10 mouse cellular contexts compared by ENCODE assay signal in the genomic region with DNA sequence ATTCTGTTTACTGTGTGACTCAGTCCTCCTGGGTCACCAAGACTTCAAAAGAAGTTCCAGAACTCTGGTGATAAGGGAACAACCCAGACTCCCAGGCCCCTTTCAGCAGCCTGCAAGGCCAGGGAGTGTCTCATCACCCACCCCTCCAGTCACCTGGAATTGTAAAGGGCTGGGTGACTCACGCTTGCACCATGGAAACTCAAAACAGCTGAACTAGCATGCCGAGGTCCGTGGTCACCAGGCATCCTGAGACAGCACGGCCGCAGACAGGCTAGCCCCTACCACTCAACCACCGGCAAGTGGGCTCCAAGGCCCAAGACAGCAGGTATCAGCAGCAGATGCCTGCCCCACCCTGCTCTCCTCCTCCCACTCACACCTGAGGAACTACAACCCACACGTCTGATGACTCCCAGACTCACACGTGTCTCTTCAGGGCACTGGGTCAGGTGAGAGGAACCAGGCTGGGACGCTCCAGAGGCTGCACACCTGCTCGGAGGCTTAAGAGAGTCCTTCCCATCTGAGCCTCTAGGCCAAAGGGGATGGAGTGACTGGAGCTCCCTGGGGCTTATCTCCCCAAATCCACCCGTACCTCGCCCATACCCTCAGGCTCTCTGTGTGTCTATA. TPM values are rescaled to one million over a fixed set of nuclear protein-coding genes. Genes with fewer than 3 reads are reported as not detected.
DNase-seq lines count a peak whose midpoint lies in the region; ATAC-seq lines count a peak whose summit lies in the region.
"Had no signal": no experiment of that assay in that cellular context is flagged by ENCODE, and none has a peak within 500 bp of the region (broad histone marks: within the 10 kb centered on the region; RNA-seq: fewer than 3 reads in every experiment).

No protein-coding gene starts in this region.

- H3K36me3 ChIP-seq in heart, embryonic 15.5 days = no peaks in the 10 kb centered on the region
- H3K36me3 ChIP-seq in hindbrain, embryonic 12.5 days = no peaks in the 10 kb centered on the region
- H3K36me3 ChIP-seq in stomach, embryonic 14.5 days (ENCODE audit: control insufficient read depth, insufficient read depth, low read length) = no peaks in the 10 kb centered on the region; the same call in 1 of the 2 replicates

- DNase-seq in heart, adult 9 months (ENCODE audit: low spot score in 2 of 2) = no peak
- peak; percentile 76 for DNase-seq in ovary, adult 18-20 months (ENCODE audit: low spot score)
- DNase-seq in ovary, postnatal 10 days (ENCODE audit: low spot score) = no peak
- DNase-seq in right cerebral cortex, postnatal 10 days (ENCODE audit: low spot score in 2 of 2) = no peak
- DNase-seq: kidney, postnatal 10 days; right cerebral cortex, postnatal 25 days had no signal

- H3K27me3 ChIP-seq in heart, embryonic 15.5 days = no peaks in the 10 kb centered on the region
- H3K27me3 ChIP-seq in hindbrain, embryonic 12.5 days = no peaks in the 10 kb centered on the region
- H3K27me3 ChIP-seq in stomach, embryonic 14.5 days (ENCODE audit: control insufficient read depth, insufficient read depth, low read length) = no peaks in the 10 kb centered on the region

- peak; percentile 48; the same call in 1 of the 2 replicates for ATAC-seq in heart, embryonic 15.5 days (replicated peaks; ENCODE audit: insufficient number of reproducible peaks, insufficient read depth, low FRiP score, low read depth)
- no peak for ATAC-seq in hindbrain, embryonic 12.5 days (ENCODE audit: low FRiP score)
- ATAC-seq in stomach, embryonic 14.5 days (ENCODE audit: insufficient number of reproducible peaks, insufficient read depth, low FRiP score, low read depth) = peak; percentile 84
- ATAC-seq in frontal cortex, adult (ENCODE audit: low TSS enrichment) = no peak

- H3K4me3 ChIP-seq in heart, embryonic 15.5 days = no peak overlapping the region
- no peak overlapping the region for H3K4me3 ChIP-seq in hindbrain, embryonic 12.5 days
- H3K4me3 ChIP-seq in stomach, embryonic 14.5 days (ENCODE audit: low read depth, low read length) = no peak overlapping the region

- no peaks in the 10 kb centered on the region for H3K9me3 ChIP-seq in heart, embryonic 15.5 days (replicated peaks)
- H3K9me3 ChIP-seq in hindbrain, embryonic 12.5 days (replicated peaks) = no peaks in the 10 kb centered on the region
- H3K9me3 ChIP-seq in stomach, embryonic 14.5 days (ENCODE audit: control insufficient read depth, low read depth, low read length) = no peaks in the 10 kb centered on the region

- H3K9ac ChIP-seq in heart, embryonic 15.5 days = no peak overlapping the region
- no peak overlapping the region for H3K9ac ChIP-seq in hindbrain, embryonic 12.5 days
- no peak overlapping the region for H3K9ac ChIP-seq in stomach, embryonic 14.5 days (replicated peaks; ENCODE audit: low read depth, low read length)

- peak overlapping the region; percentile 23; the same call in 1 of the 2 replicates for H3K4me2 ChIP-seq in heart, embryonic 15.5 days
- no peak overlapping the region for H3K4me2 ChIP-seq in hindbrain, embryonic 12.5 days (replicated peaks)
- H3K4me2 ChIP-seq in stomach, embryonic 14.5 days (replicated peaks; ENCODE audit: low read depth, low read length) = no peak overlapping the region

- 32% methylated on average over 12 of the region's 12 CpGs for WGBS in heart, embryonic 15.5 days
- WGBS in hindbrain, embryonic 12.5 days = 67% methylated on average over 12 of the region's 12 CpGs
- WGBS in stomach, embryonic 14.5 days = 40% methylated on average over 12 of the region's 12 CpGs

- peaks cover 44% of the 10 kb centered on the region for H3K4me1 ChIP-seq in heart, embryonic 15.5 days (replicated peaks)
- H3K4me1 ChIP-seq in hindbrain, embryonic 12.5 days = peaks cover 47% of the 10 kb centered on the region
- H3K4me1 ChIP-seq in stomach, embryonic 14.5 days (ENCODE audit: control insufficient read depth, insufficient read depth, low read length) = peaks cover 37% of the 10 kb centered on the region

- H3K27ac ChIP-seq in heart, embryonic 15.5 days = peak overlapping the region; percentile 43; the same call in 1 of the 2 replicates
- peak overlapping the region; percentile 35; the same call in 1 of the 2 replicates for H3K27ac ChIP-seq in hindbrain, embryonic 12.5 days
- H3K27ac ChIP-seq in stomach, embryonic 14.5 days (ENCODE audit: low read length) = peak overlapping the region; percentile 36; the same call in 1 of the 2 replicates

RNA-seq across cellular contexts. Expression of gene Dlg5, which starts 38.9 kb away (rescaled TPM):
- polyA plus RNA-seq in heart, embryonic 15.5 days (2015; fragmentation: Nextera tagmentation; extraction: Ambion mirVana) = 5.7 and 8.8 TPM in 2 replicates
- 21.8 and 23.6 TPM in 2 replicates for polyA plus RNA-seq in hindbrain, embryonic 12.5 days (2016; fragmentation: Nextera tagmentation; extraction: Ambion mirVana)
- 31.5 and 33.6 TPM in 2 replicates for polyA plus RNA-seq in stomach, embryonic 14.5 days (2014; fragmentation: Nextera tagmentation; extraction: Ambion mirVana)

Comparison
In these comparisons a context has a peak if more than half of its experiments do, and no peak if none do; other contexts are left out.
1. ATAC-seq: peak in heart, embryonic 15.5 days (single experiment) and stomach, embryonic 14.5 days (single experiment); none in hindbrain, embryonic 12.5 days (single experiment) and frontal cortex, adult (single experiment).
2. Peak in every context shown above with its lines, with median percentiles within 50 percentile points of each other: H3K27ac ChIP-seq.